Mouse (Mus musculus): ENCODE measurements around the gene Tfb2m. TPM values are rescaled to one million over a fixed set of nuclear protein-coding genes. Genes with fewer than 3 reads are reported as not detected.

The Tfb2m gene
- total RNA-seq, 2 experiments from 2014 or later: 30.9 to 37.4 TPM

- intact Hi-C loops (cut with DNase I): no loop called here
- no peak for DNase-seq
These were observed 35.3 kb downstream of the Tfb2m start for GRCm38 (mm10) chr1:179510546-179511340.

GRCm38 (mm10) chr1:179506530-179507315 is 39.3 kb downstream of the Tfb2m start:
- DNase-seq: no peak
- intact Hi-C loops (cut with DNase I): loop anchor here (10.0 kb wide), 1 partner anchor 228 kb away; no protein-coding TSS in a partner anchor

- intact Hi-C loops (cut with DNase I): loop anchor here (10.0 kb wide), 1 partner anchor 232 kb away; no protein-coding TSS in a partner anchor
These were observed 43.5 kb downstream of the Tfb2m start for GRCm38 (mm10) chr1:179502565-179502964.

GRCm38 (mm10) chr1:179499257-179499656 is 46.8 kb downstream of the Tfb2m start:
- DNase-seq: no peak
- intact Hi-C loops (cut with DNase I): no loop called here

More at GRCm38 (mm10) chr1:179502565-179502964, 43.5 kb downstream of the Tfb2m start:
- no peak for DNase-seq

GRCm38 (mm10) chr1:179492908-179493307 is 53.2 kb downstream of the Tfb2m start:
- intact Hi-C loops (cut with DNase I): no loop called here
- no peak for DNase-seq

GRCm38 (mm10) chr1:179488520-179488919 is 57.5 kb downstream of the Tfb2m start:
- intact Hi-C loops (cut with DNase I): no loop called here
- DNase-seq: no peak

- no peak for DNase-seq
- intact Hi-C loops (cut with DNase I): no loop called here
These were observed 58.1 kb downstream of the Tfb2m start for GRCm38 (mm10) chr1:179487990-179488389.

- intact Hi-C loops (cut with DNase I): no loop called here
These were observed 58.8 kb downstream of the Tfb2m start for GRCm38 (mm10) chr1:179487238-179487637.

GRCm38 (mm10) chr1:179485784-179486540 is 60.1 kb downstream of the Tfb2m start:
- DNase-seq: no peak
- intact Hi-C loops (cut with DNase I): no loop called here

More at GRCm38 (mm10) chr1:179487238-179487637, 58.8 kb downstream of the Tfb2m start:
- DNase-seq: no peak

- no peak for DNase-seq
- intact Hi-C loops (cut with DNase I): no loop called here
These were observed 65.2 kb downstream of the Tfb2m start for GRCm38 (mm10) chr1:179480862-179481261.

Other genes starting within 250 kb of the Tfb2m start
- 1 to 10 TPM; 3.4 to 4.6 TPM for gene Smyd3, start 28.2 kb downstream of the Tfb2m start, total RNA-seq (2021)
- 10 to 100 TPM; 25.2 to 26.6 TPM for gene Cnst, start 103 bp upstream of the Tfb2m start, total RNA-seq (2021)
- 10 to 100 TPM; 28.7 to 33.0 TPM for gene Sccpdh, start 121.9 kb upstream of the Tfb2m start, total RNA-seq (2021)
- gene Kif28, start 199.0 kb upstream of the Tfb2m start, total RNA-seq (2021): under 1 TPM in 1 of 2 experiments, not detected in 1; 0.15 TPM

Data from gastrocnemius, postnatal 36 days (tissue).